Mouse (Mus musculus): ENCODE data around the gene Gm36210.

- TF ChIP-seq CTCF (IDR thresholded peaks at IDR 0.05 in 2 of 3, conservative IDR thresholded peaks at IDR 0.05 in 1 of 3; ENCODE audit: control insufficient read depth in 1 of 3, insufficient read depth in 1 of 3, low read depth in 2 of 3, low read length in 3 of 3, poor library complexity in 1 of 3, severe bottlenecking in 1 of 3) (no peak), ZKSCAN1 (IDR thresholded peaks at IDR 0.05; ENCODE audit: low read depth, low read length) (no peak), ZNF384 (IDR thresholded peaks at IDR 0.05; ENCODE audit: low read depth, low read length) (no peak), RAD21 (IDR thresholded peaks at IDR 0.05; ENCODE audit: low read depth, low read length) (no peak), EP300 (IDR thresholded peaks at IDR 0.05; ENCODE audit: low read depth in 1 of 2, low read length in 2 of 2) (no peak), MXI1 (IDR thresholded peaks at IDR 0.05; ENCODE audit: low read depth, low read length) (no peak), MEF2A (IDR thresholded peaks at IDR 0.05; ENCODE audit: extremely low read depth, insufficient replicate concordance, low read depth, low read length, poor library complexity, severe bottlenecking) (no peak), POLR2AphosphoS2 (IDR thresholded peaks at IDR 0.05; ENCODE audit: low read length) (no peak)
These were observed 14.2 kb upstream of the Gm36210 start for GRCm38 (mm10) chr7:4920496-4920895.

Measured in MEL (cell line).